Mouse (Mus musculus) limb, embryonic 11.5 days (tissue): ENCODE results near the gene Flvcr1. TPM values are rescaled to one million over a fixed set of nuclear protein-coding genes. Genes with fewer than 3 reads are reported as not detected.

Source experiments
- ATAC-seq: fragments of 200-750 bp; cut with Nextera tagmentation; 2 replicates; pipeline ENCODE4 v1.8.0; 2017; ENCODE audit warnings: low read depth; ENCODE audit not compliant: insufficient number of reproducible peaks, low FRiP score, low TSS enrichment
- DNase-seq: peaks from one replicate; pipeline ENCODE4 v3.0.0-alpha.2; 2015; ENCODE audit warnings: low spot score
- H3K27ac ChIP-seq: fragments of 300-500 bp; sonication (generic); replicated peaks from 2 replicates; pipeline ENCODE4 v1.5.1; 2014; ENCODE audit warnings: low read depth, mild to moderate bottlenecking, low read length
- H3K27me3 ChIP-seq: fragments of 300-500 bp; sonication (generic); 2 replicates; pipeline ENCODE4 v1.6.1; 2014; ENCODE audit warnings: mild to moderate bottlenecking, low read length, mixed read lengths; ENCODE audit not compliant: control insufficient read depth, insufficient read depth
- H3K36me3 ChIP-seq: fragments of 300-500 bp; sonication (generic); 2 replicates; pipeline ENCODE4 v1.6.1; 2014; ENCODE audit warnings: mild to moderate bottlenecking, low read length, moderate library complexity, mixed read lengths; ENCODE audit not compliant: control insufficient read depth, insufficient read depth
- H3K4me1 ChIP-seq: fragments of 300-500 bp; sonication (generic); 2 replicates; pipeline ENCODE4 v1.6.1; 2014; ENCODE audit warnings: low read length, mixed read lengths; ENCODE audit not compliant: control insufficient read depth, insufficient read depth
- H3K4me2 ChIP-seq: fragments of 300-500 bp; sonication (generic); 2 replicates; pipeline ENCODE4 v1.6.1; 2014; ENCODE audit warnings: low read depth, mild to moderate bottlenecking, moderate library complexity; ENCODE audit not compliant: severe bottlenecking
- H3K4me3 ChIP-seq: fragments of 300-500 bp; sonication (generic); 2 replicates; pipeline ENCODE4 v1.5.1; 2014; ENCODE audit warnings: low read depth, low read length
- H3K9ac ChIP-seq: fragments of 300-500 bp; sonication (generic); 2 replicates; pipeline ENCODE4 v1.6.1; 2014; ENCODE audit warnings: mild to moderate bottlenecking, low read length
- H3K9me3 ChIP-seq: fragments of 300-500 bp; sonication (generic); 2 replicates; pipeline ENCODE4 v1.6.1; 2016; ENCODE audit warnings: low read length; ENCODE audit not compliant: control insufficient read depth
- WGBS: fragments of 180-500 bp; shearing (Covaris S2); extraction: QIAGEN DNeasy Blood & Tissue Kit; methylation state at CpG from one replicate; pipeline ENCODE4 v1.1.7; 2014; 5-methylcytosine and 5-hydroxymethylcytosine counted together
- polyA plus RNA-seq: library from polyadenylated mRNA; unstranded; fragments of >200 nt; fragmentation: Nextera tagmentation; extraction: Ambion mirVana; gene quantifications from 2 replicates; pipeline ENCODE4 v1.2.1, GENCODE M21; 2014

Gene Flvcr1
- polyA plus RNA-seq, 1 experiment from 2014 or later = 7.5 TPM

GRCm38 (mm10) chr1:191053555-191053954 is 27.6 kb upstream of the Flvcr1 start:
- Histone ChIP-seq H3K27me3 (no peaks in the 10 kb centered on the region), H3K27ac (no peak overlapping the region), H3K36me3 (no peaks in the 10 kb centered on the region), H3K9ac (no peak overlapping the region), H3K4me1 (no peaks in the 10 kb centered on the region), H3K4me2 (no peak overlapping the region), H3K9me3 (no peaks in the 10 kb centered on the region), H3K4me3 (no peak overlapping the region)
- no peak for DNase-seq
- 76% methylated on average over 3 of the region's 3 CpGs for WGBS
- ATAC-seq = no peak

DNA sequence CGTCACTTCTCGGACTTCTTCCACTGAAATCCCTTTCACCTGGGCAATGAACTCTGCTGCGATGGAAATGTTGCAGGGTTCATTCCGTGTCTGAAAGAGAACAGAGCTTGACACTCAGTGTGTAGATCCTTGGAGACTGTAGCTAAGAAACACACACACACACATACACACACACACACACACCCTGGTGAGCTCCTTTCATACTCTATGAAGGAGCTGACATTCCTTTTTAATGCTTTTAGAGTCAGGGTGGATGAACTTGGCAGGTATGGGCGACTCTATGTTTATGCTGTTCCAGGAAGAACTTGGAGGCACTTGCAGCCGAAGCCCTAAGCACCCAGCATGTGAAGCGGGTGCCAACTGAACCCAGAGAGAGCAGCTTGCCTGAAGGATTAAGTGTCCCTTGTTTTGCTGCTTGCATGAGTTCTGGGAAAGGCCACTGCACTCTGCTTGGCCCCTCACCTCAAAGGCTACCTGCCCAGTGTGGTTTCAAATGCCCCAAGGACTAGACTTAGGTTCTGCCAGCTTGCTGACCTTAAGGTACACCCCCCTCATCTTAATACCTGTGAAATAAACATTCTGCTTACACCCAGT is 20.4 kb upstream of the Flvcr1 start:
- Histone ChIP-seq H3K27ac (no peak overlapping the region), H3K4me2 (no peak overlapping the region), H3K9me3 (no peaks in the 10 kb centered on the region), H3K36me3 (no peaks in the 10 kb centered on the region), H3K4me1 (no peaks in the 10 kb centered on the region), H3K4me3 (no peak overlapping the region), H3K9ac (no peak overlapping the region), H3K27me3 (no peaks in the 10 kb centered on the region)
- WGBS = 75% methylated on average over 7 of the region's 7 CpGs
- DNase-seq (no peak), ATAC-seq (no peak)

GRCm38 (mm10) chr1:191045264-191045663 is 19.3 kb upstream of the Flvcr1 start:
- ATAC-seq (no peak), DNase-seq (no peak)
- H3K4me1 ChIP-seq = no peaks in the 10 kb centered on the region
- H3K27me3 ChIP-seq = no peaks in the 10 kb centered on the region
- no peaks in the 10 kb centered on the region for H3K9me3 ChIP-seq
- H3K4me2 ChIP-seq = no peak overlapping the region
- H3K4me3 ChIP-seq = no peak overlapping the region
- H3K27ac ChIP-seq = no peak overlapping the region
- no peak overlapping the region for H3K9ac ChIP-seq
- no peaks in the 10 kb centered on the region for H3K36me3 ChIP-seq
- 94% methylated on average over 2 of the region's 2 CpGs for WGBS

DNA sequence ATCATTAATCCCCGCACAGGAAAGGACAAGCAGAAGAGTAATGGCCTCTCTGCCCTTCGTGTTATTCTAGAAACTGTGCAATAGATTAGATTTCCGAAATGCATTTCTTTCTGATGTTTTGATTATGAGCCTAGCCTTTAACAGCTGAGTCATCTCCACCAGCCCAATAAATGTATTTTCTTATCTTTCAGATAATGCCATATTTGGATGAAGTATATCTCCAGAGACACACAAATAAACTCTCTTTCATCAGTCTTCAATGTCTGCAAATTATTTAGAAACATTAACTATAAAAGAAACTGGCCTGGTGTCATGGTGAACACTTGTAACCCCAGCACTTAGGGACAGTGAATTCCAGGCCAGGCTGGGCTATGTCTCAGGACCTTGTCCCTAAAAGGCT is 16.7 kb upstream of the Flvcr1 start:
- H3K9me3 ChIP-seq = no peaks in the 10 kb centered on the region
- no peak overlapping the region for H3K4me2 ChIP-seq
- no peaks in the 10 kb centered on the region for H3K36me3 ChIP-seq
- H3K4me1 ChIP-seq = no peaks in the 10 kb centered on the region
- no peak for ATAC-seq
- WGBS = 84% methylated on average over 3 of the region's 3 CpGs
- no peak for DNase-seq
- H3K9ac ChIP-seq = no peak overlapping the region
- no peak overlapping the region for H3K4me3 ChIP-seq
- no peaks in the 10 kb centered on the region for H3K27me3 ChIP-seq
- no peak overlapping the region for H3K27ac ChIP-seq

DNA sequence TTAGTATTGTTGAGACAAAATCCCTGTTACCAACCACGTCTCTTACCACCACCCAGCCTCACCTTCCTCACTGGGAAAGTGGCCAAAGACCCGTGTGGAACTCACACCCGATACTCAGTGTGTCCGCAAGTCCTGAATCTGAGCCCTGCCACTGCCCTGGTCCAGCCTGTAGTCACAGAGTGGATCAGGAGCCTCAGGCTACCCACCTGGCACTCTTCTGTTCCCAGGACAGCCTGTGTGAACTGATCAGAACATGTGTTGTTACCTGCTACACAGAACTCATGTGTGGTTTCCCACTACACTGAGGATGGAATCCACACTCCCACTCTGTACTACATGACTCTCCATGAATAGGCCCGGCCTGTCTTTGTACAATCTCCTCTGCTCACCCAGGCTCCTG is 16.1 kb upstream of the Flvcr1 start:
- Histone ChIP-seq H3K9ac (no peak overlapping the region), H3K27me3 (no peaks in the 10 kb centered on the region), H3K36me3 (no peaks in the 10 kb centered on the region), H3K9me3 (no peaks in the 10 kb centered on the region), H3K4me2 (no peak overlapping the region), H3K4me1 (no peaks in the 10 kb centered on the region), H3K4me3 (no peak overlapping the region), H3K27ac (no peak overlapping the region)
- DNase-seq = no peak
- ATAC-seq = no peak
- 86% methylated on average over 5 of the region's 5 CpGs for WGBS

DNA sequence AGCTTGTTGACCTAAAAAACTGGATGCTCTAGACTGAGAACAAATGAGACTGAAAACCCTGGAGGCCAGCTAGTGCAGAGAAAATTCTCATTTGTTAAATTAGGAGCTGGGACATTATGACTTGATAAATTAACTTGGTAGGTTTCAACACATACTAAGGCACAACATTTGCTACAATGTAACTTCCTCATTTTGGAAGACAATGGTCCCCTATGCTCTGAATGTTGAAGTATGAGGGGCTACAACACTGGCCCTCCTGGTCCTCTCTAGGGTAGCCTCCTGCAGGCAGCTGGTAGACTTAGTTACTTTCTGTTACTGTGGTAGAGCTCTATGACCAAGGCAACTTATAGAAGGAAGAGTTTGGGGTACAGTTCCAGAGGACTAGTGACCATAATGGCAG is 15.4 kb upstream of the Flvcr1 start:
- H3K9me3 ChIP-seq = no peaks in the 10 kb centered on the region
- no peaks in the 10 kb centered on the region for H3K4me1 ChIP-seq
- no peak overlapping the region for H3K27ac ChIP-seq
- no peak overlapping the region for H3K4me3 ChIP-seq
- no peaks in the 10 kb centered on the region for H3K27me3 ChIP-seq
- DNase-seq (no peak), ATAC-seq (no peak)
- no peak overlapping the region for H3K9ac ChIP-seq
- H3K36me3 ChIP-seq = no peaks in the 10 kb centered on the region
- no peak overlapping the region for H3K4me2 ChIP-seq

GRCm38 (mm10) chr1:191037999-191038398 is 12.0 kb upstream of the Flvcr1 start:
- no peaks in the 10 kb centered on the region for H3K9me3 ChIP-seq
- no peak overlapping the region for H3K27ac ChIP-seq
- 90% methylated on average over 4 of the region's 4 CpGs for WGBS
- ATAC-seq (no peak), DNase-seq (no peak)
- no peak overlapping the region for H3K4me2 ChIP-seq
- no peaks in the 10 kb centered on the region for H3K36me3 ChIP-seq
- no peak overlapping the region for H3K4me3 ChIP-seq
- no peak overlapping the region for H3K9ac ChIP-seq
- no peaks in the 10 kb centered on the region for H3K27me3 ChIP-seq
- no peaks in the 10 kb centered on the region for H3K4me1 ChIP-seq

- no peak within 1 kb of the TSS for H3K27ac ChIP-seq
- ATAC-seq = no peak
- H3K4me1 ChIP-seq = no peaks in the 10 kb centered on the region
- no peaks in the 10 kb centered on the region for H3K9me3 ChIP-seq
- no peak for DNase-seq
- H3K36me3 ChIP-seq = no peaks in the 10 kb centered on the region
- no peak within 1 kb of the TSS for H3K4me3 ChIP-seq
- WGBS = 82% methylated on average over 6 of the region's 6 CpGs
- no peaks in the 10 kb centered on the region for H3K27me3 ChIP-seq
- H3K4me2 ChIP-seq = no peak within 1 kb of the TSS
- H3K9ac ChIP-seq = no peak within 1 kb of the TSS
Observed at GRCm38 (mm10) chr1:191036554-191037334, 10.8 kb upstream of the Flvcr1 start, which contains the start of gene Spata45. Spata45 (plus strand) TSS chr1:191036639.
